Mouse (Mus musculus): ENCODE measurements around the gene Rhobtb1.

Rhobtb1 gene

DNA sequence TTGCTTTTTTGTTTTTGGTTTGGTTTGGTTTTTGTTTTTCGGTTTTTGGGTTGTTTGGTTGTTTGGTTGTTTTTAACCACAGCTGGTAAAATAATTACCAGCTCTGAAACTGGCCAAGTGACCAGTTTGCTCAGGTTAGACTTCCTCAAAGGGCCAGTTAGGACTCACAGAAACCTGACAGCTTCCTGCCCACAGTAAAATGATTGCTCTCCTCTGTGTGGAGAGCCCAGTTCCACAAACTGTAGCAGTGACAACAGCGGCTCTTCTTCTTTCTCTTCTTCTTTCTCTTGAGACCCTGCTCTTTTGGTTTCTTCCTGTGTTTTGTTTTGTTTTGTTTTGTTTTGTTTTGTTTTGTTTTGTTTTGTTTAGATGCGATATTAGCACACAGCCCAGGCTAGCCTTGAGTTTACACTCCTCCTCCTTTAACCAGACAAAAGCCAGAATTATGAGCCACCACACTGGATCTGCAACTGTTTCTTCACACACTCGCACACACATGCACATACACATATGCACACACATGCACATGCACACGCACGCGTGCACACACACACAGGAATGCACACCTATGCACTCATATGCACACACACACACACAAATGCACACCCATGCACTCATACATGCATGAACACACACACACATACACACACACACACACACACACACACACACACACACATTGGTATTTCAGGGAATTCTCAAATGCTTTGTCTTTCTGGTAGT, 96.2 kb downstream of the Rhobtb1 start:
- DNase-seq (ENCODE audit: low read depth) = no peak

DNA sequence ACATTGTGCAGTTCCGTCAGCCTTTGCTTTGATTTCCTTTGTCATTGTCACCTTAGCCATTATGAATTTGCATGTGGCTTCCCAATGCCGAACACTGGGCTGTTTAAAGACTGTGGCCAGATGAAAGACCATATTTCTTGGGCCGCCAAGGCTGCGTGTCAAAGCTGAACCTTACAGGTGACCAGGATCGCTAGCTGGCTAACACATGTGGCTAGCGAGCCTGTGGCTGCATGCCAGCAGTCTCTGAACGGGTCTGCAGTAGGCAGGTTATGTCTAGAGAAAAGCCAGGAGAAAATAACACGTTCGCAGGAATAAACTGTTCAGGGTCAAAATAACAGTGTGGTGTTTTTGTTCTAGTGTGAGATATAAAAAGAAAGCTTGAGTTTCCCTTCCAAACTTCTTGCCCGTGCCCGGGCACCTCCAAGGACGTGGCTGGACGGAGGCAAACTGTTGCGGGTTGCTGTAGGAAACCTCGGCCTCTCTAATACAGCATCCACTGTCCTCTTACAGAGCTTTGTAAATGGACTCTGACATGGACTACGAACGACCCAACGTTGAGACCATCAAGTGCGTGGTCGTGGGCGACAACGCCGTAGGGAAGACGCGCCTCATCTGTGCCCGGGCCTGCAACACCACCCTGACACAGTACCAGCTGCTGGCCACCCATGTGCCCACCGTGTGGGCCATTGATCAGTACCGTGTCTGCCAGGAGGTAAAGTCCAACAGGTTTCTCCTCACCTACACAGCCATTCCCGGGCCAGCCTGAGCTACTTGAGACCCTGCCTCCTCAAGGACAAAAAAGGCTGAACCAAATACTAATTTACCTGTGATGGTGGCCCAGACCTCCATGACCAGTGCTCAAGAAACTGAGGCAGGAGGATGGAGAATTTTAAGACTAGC, 97.3 kb downstream of the Rhobtb1 start:
- no peak for DNase-seq (ENCODE audit: low read depth)

DNA sequence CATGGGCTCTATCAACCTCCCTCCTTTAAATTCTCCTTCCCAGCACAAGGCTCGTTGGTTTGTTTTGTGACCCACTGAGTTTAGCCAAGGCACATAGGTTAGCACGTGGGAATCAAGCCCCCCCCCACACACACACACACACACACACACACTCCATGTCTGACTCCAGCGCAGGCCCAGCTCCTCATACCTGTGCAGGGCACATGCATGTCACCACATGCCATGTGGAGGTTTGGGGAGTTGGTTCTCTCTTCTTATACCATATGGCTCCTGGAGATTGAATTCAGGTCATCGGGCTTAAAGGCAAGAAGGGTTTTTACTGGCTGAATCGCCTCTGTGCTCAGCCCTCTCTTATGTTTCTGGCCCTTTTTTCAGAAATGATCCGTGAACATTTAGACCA, 100.0 kb downstream of the Rhobtb1 start:
- DNase-seq (ENCODE audit: low read depth) = no peak

DNA sequence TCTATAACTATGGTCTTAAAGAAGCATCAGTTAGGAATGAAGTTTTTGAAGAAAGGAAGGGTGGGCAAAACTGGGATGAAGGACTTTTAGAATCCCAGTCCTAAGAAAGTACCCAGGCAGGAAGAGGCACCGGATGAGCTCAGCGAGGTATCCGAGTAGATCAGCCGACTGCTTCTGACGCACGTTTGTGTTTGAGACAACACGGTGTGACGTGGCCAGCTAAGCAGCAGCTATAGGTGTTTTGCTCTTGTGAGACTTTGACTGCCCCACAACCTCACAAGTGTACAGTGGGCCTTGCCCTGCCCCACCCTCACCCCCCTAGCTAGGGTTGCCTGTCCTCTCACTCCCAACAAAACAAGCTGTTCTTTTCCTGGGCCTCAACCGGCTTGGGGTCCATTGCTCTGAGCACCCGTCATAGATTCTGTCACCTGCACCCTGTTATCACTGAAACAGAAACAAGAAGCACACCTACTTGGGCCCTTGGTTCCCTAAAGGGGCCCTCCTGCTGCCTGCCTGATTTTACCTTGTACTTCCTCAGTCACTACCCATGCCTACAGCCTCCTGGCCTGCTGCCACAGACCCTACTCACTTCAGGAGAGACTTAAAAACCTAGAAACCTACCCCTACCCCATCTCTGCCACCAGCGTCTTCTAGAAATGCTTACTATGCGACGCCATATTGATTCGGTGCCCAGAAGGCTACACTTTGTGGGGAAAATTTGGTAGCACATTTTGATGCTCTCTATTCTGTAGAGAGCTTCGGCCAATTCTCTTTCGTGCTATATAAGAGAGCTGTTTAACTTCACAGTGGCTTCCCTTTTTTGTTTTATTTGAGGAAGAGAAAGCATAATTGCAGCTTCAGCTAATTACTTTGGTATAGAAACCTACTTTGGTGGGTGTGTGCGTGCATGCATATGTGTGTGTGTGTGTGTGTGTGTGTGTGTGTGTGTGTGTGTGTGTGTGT, 101.2 kb downstream of the Rhobtb1 start:
- no peak for DNase-seq (ENCODE audit: low read depth)

DNA sequence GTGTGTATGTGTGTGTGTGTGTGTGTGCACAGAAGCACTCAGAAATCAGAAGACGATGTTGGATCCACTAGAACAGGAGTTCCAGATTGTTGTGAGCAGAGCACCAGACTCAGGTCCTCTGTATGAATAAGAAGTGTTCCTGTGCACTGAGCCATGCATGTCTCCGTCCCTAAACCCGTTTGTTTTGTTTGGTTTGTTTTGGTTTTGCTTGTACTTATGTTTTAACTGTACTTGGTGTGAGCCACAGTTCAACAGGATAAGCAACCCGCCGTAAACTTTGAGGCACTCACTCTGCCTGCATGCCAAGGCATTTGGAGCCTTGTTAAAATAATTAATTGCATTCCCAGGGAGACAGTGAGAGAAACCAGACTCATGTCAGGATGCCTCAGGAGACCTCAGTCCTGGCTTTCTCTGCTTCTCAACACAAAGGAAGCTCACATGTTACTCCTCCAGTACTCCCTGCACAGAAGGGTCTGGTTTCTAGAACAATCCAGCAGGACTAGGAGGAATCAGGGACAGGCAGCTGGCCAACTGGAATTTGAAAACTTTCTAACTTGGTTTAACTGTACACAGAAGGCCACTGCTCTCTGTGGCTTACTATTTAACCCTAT, 101.9 kb downstream of the Rhobtb1 start:
- no peak for DNase-seq (ENCODE audit: low read depth)

DNA sequence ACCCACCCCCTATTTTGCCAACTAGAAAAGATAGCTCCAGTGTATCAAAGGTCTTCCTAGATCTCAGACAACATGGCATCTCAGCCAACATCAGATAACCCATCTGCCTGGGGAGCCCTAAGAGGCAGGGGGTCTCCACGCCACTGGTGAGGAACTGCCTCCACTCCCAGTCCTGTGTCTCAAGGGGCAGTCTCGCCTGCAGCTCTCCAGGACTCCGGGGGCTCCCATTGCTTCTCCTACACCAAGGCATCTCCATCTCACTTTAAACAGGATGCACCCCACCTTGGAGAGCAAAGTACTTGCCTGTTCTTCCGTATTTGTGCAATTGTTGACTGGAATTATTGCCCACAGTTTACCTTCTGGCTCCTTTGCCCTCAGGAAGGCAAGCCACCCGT, 102.4 kb downstream of the Rhobtb1 start:
- DNase-seq (ENCODE audit: low read depth) = no peak

DNA sequence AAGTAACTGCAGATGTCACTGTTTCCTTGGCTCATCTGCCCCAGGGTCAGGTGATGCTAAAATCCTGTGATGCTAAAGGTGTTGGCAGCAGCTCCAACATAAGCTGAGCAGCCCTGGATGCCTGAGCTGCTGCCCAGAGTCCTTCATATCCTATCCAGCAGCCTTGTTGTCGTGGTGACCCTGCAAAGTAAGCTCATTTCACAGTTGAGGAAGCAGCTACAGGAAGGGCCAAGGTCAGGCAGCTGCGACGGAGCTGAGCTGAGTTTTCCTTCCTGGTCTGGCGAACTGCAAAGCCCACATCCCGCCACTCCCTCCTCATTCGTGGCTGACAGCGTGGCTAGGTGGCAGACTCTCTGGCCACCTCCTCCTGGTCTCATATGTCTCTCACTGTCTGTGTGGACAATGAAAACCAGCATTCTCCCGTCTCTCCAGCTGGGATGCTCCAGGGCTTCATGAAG, 103.2 kb downstream of the Rhobtb1 start:
- no peak for DNase-seq (ENCODE audit: low read depth)

DNA sequence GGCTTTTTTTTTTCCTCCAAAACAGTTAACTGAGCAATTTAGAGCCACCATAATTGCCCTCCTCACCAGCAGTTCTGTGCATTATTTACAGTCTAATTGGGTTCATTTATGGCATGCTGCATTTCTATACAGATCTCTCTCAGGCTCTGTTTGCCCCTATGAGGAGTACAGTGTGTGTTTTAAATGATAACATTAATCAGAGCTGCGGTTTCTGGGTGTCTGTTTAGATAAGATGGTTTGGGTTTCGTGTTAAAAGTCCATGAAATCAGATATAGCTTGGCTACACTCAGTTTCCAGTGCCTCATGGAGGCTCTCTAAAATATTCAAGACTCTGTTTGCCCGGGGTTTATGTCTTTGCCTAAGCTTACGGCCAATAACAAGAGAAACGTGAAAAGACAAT, 104.4 kb downstream of the Rhobtb1 start:
- no peak for DNase-seq (ENCODE audit: low read depth)

DNA sequence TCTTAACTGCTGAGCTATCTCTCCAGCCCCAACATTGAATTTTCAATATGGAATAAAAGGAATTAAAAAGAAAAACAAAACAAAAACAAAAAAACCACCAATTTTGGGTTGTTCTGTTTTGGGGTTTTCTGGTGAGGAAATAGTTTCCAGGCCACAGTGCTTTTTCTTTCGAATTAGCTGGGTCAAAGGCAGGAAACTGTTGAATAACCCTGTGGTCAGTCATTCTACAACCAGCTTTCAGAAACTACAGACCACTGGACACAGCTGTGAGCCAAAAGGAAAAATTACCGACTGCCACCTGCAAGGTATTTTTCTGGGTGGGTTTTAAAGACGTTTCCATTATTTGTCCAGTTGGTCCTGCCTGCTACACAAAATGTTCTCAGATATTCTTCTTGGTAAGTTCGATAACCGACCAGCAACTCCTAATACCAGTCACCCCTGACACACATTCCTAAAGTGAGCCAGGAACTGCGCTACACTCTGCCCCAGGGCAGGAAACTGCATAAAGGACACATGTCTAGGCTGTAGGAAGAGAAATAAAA, 106.4 kb downstream of the Rhobtb1 start:
- DNase-seq (ENCODE audit: low read depth) = no peak

DNA sequence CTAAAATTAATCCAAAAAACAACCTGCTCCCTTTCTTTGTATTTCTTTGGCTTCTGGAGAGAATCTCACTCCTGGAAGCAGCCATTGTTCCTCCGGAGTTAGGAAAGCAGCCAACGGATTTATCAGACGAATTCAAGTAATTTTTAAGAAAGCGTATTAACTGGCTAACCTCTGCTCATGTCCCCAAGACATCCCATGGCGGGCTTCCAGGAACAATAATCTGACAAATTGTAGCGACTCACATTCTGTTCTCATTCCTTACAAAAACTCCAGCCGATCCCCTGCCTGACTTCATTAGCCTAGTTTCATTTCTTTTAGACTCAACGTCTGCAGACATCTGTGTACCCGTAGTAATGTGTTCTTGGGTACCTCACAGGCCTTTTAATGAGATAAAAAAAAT, 107.4 kb downstream of the Rhobtb1 start:
- DNase-seq (ENCODE audit: low read depth) = no peak

DNA sequence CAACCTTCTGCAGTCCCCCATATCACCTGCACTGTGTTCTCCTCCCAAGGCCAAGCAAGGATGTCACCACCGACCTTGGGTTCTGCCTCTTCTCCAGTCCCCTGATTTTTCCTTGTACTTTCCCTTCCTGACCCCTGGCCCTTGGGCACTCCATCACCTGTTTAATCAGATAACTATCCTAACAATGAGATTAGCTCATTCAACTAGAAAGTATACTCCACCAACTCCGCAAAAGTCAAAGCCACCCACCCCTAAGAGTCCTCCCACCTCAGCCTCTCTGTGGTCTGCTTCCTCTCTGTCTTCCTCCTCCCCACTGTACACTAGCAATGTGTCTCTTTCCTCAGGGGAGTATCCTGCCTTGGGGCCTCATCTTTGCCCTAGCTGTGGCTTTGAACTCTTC, 107.9 kb downstream of the Rhobtb1 start:
- DNase-seq (ENCODE audit: low read depth) = no peak

DNA sequence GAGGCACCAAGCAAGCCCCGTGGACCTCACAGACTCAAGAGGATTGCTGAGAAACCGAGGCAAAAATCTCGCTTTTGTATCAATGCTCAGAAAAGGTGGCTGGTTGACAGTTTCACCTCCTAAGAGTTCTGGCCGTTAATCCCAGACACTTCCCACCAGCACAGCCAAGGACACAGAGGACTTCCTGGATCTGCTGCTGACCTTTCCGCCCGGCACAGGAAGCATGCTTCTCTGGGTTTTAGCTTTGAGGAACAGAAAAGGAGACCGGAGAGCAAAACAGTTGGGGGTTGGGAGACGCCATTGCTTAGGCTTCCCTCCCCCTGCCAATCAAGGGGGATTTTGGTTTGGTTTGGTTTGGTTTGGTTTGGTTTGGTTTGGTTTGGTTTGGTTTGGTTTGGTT, 108.7 kb downstream of the Rhobtb1 start:
- DNase-seq (ENCODE audit: low read depth) = no peak

DNA sequence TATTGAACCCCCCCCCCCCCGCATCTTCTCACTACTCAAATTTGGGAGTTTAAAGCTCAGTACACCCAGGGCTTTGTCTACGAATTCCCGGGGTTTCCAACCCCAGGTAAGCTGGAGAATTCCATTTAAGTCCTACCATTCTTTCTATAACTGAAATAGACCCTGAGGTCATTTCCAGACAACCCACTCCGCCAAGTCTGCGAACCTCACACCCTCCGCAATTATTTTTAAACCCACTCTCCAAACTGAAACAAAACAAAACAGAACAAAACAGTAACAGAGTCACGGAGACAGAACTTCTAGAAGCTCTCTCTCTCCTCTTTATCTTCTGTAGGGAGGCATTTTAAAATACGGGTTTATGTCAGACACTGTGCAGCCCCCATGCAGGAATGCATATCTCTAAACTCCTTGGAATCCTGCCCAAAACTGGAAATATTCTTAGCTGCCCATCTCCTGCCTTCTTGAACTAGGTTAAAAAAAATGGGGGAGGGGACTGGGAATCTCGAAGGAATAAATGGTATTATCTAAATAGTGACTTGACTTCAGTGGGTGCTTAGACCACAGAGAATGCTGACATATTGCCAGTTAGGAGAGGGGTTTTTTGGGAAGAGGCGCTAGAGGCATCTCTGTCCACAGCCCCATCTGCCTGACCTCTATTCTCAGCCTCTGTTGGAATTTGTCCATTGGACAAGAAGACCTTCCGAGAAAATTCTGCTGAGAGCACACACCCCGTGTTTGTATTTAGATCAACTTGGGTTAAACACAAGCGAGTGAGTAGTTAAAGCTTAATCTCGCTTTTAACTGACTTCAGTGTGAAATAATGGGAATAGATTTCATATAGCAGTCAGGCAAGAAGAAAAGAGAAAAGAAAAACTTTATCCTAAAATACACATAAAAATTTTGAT, 111.9 kb downstream of the Rhobtb1 start:
- DNase-seq (ENCODE audit: low read depth) = no peak

DNA sequence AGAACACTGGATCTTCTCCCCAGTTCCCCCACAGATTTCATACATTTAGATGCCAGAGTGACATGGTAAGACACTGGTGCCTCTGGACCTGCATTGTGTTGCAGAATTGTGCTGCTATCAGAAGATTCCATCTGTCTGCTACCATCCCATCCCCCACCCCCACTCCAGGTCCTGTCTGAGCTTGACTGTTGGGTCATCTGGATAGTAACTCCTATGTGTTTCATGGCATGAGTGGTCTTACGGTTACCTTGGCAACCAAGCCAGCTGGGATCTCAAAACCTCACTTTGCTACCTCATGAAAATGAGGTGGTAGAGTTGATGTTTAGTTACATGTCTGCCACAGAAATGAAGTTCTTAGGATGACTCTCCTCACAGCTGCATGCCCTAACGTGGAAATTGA, 112.7 kb downstream of the Rhobtb1 start:
- no peak for DNase-seq (ENCODE audit: low read depth)

DNA sequence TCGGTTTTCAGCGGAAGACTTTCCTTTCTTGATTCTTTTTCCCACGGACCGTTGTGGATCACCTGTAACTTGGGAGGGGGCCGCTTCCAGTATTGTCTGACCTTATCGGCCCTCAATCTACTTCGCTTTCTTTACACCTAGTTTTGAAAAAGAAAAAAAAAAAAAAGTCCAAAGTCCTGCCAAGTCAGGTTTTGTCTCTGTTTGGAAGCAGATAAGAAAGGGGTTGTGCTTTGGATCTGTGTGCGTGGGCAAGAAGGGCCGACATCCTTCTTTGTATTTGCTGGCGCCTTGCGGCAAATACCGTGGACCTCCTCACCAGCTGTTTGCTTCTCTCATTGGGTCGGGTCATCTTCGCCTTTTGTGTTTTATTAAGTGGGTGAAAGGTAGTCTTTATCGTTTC, 114.2 kb downstream of the Rhobtb1 start:
- no peak for DNase-seq (ENCODE audit: low read depth)

DNA sequence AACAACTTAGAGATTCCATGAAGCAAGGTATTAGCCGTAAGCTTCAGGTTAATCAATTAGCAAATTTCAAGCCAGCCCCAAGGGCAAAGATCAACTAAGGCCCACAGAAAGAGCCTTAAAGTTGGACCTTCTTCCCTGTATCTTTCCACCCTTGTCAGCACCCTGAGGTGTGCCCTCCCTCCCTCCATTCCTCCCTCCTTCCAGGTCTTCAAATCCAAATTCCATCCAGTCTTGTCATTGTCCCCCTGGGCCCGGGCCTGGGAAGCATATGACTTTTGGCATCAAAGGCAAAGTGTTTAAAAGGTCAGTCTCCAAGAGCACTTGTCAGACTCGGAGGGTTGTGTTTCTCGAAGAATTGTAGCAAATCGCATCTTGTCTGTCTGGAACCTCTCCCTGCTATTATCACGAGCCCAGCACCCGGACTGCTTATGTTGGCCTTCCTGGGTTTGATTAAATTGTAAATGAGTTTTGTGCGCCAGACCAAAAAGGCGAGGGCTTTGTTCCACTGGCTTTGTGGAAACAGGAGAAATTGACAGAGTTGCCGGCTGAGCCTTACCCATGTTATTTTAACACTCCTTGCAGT, 116.9 kb downstream of the Rhobtb1 start:
- no peak for DNase-seq (ENCODE audit: low read depth)

DNA sequence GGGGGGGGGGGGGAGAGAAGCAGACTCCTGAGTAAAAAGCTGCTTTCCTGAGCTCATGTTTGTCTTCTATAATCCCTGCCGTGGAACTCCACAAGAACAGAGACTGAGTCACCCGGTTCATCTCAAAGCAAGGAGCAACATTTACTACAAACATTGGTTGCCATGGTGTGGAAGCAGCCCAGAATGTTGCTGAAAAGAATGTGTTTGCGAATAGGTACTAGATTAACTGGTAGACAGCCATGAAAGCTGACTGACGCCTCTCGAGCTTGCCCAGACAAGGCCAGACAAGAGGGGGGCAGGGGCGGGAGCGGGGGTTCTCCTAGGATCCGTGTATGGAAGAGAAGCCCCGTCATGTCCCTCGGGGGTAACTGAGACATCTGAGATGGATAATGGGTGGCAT, 120.2 kb downstream of the Rhobtb1 start:
- DNase-seq (ENCODE audit: low read depth) = no peak

DNA sequence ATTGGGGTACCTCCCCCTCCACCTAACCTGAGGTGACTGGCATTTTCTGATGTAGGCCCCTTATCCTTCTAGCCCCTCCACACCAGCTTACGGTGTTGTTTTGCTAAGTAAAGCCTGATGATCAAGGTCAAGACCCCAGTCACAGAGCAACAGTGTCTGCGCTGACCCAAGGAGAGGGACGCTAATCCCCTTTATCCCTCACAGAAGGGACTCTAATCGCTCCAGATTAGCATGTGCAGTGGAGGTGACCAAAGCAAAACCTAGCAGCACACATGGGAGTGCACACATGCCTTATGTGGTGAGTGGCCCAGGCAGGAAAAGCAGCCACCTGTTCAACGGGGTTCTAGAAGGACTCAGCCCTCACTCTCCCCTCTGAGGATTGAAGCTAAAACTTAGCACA, 123.0 kb downstream of the Rhobtb1 start:
- DNase-seq (ENCODE audit: low read depth) = no peak

DNA sequence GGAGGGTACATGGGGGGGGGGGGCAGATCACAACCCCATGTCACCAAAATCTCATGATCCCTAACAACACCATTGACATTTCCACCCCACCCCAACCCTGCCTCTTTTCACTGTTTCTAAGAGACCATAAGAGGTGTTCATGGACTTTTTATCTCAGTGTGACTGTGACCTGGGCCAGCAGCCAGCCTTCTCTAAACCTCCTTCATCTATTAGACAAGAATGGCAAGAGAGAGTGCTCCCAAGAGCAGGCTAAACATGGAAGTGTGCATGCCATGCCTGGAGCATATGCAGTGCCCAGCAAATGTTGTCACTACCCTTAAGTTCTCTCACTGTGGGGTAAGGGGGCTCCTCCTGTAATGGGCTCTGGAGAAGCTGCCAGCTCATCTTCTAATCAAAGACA, 123.5 kb downstream of the Rhobtb1 start:
- no peak for DNase-seq (ENCODE audit: low read depth)

Data from induced T-regulatory cell, adult 2 months (primary cell).